Mouse (Mus musculus): ENCODE measurements around the gene B4galnt1.

The B4galnt1 gene

GRCm38 (mm10) chr10:127164631-127165353 lies at the start of gene B4galnt1:
TSS of gene B4galnt1 (plus strand) at chr10:127165225.
- peak; percentile 89 for DNase-seq (ENCODE audit: low spot score)

- DNase-seq (ENCODE audit: low spot score), result no peak
Measured at GRCm38 (mm10) chr10:127118470-127118869, 46.6 kb upstream of the B4galnt1 start.

GRCm38 (mm10) chr10:127119229-127119628 lies 45.8 kb upstream of the B4galnt1 start:
- DNase-seq (ENCODE audit: low spot score), result no peak

- DNase-seq (ENCODE audit: low spot score), result no peak
Measured at GRCm38 (mm10) chr10:127120301-127121065, 44.5 kb upstream of the B4galnt1 start.

- DNase-seq (ENCODE audit: low spot score), result peak; percentile 99
Measured at GRCm38 (mm10) chr10:127121066-127121477, 44.0 kb upstream of the B4galnt1 start, which contains the start of gene Os9. TSS of gene Os9 (minus strand) at chr10:127121131.

GRCm38 (mm10) chr10:127122018-127122417 lies 43.0 kb upstream of the B4galnt1 start:
- no peak for DNase-seq (ENCODE audit: low spot score)

GRCm38 (mm10) chr10:127122784-127123435 lies 42.1 kb upstream of the B4galnt1 start:
- peak; percentile 73 for DNase-seq (ENCODE audit: low spot score)

- DNase-seq (ENCODE audit: low spot score), result peak; percentile 84
Measured at GRCm38 (mm10) chr10:127123436-127123805, 41.6 kb upstream of the B4galnt1 start.

- peak; percentile 49 for DNase-seq (ENCODE audit: low spot score)
Measured at GRCm38 (mm10) chr10:127125210-127126001, 39.6 kb upstream of the B4galnt1 start.

GRCm38 (mm10) chr10:127126579-127126978 lies 38.4 kb upstream of the B4galnt1 start:
- DNase-seq (ENCODE audit: low spot score), result no peak

GRCm38 (mm10) chr10:127127711-127128279 lies 37.2 kb upstream of the B4galnt1 start:
- DNase-seq (ENCODE audit: low spot score), result no peak

- no peak for DNase-seq (ENCODE audit: low spot score)
Measured at GRCm38 (mm10) chr10:127129431-127129830, 35.6 kb upstream of the B4galnt1 start.

GRCm38 (mm10) chr10:127132469-127132868 lies 32.6 kb upstream of the B4galnt1 start:
- DNase-seq (ENCODE audit: low spot score), result no peak

GRCm38 (mm10) chr10:127134394-127135035 lies 30.5 kb upstream of the B4galnt1 start:
- peak; percentile 21 for DNase-seq (ENCODE audit: low spot score)

- DNase-seq (ENCODE audit: low spot score), result peak; percentile 6
Measured at GRCm38 (mm10) chr10:127135118-127135836, 29.7 kb upstream of the B4galnt1 start.

- DNase-seq (ENCODE audit: low spot score), result no peak
Measured at GRCm38 (mm10) chr10:127136510-127136909, 28.5 kb upstream of the B4galnt1 start.

GRCm38 (mm10) chr10:127137896-127138295 lies 27.1 kb upstream of the B4galnt1 start:
- DNase-seq (ENCODE audit: low spot score), result no peak

GRCm38 (mm10) chr10:127138328-127139141 lies 26.5 kb upstream of the B4galnt1 start:
- DNase-seq (ENCODE audit: low spot score), result no peak

- DNase-seq (ENCODE audit: low spot score), result no peak
Measured at GRCm38 (mm10) chr10:127140971-127141370, 24.1 kb upstream of the B4galnt1 start.

All from embryo, embryonic 10.5 days (tissue).